Mouse (Mus musculus): ENCODE results near the gene Intu.

Gene Intu

DNA sequence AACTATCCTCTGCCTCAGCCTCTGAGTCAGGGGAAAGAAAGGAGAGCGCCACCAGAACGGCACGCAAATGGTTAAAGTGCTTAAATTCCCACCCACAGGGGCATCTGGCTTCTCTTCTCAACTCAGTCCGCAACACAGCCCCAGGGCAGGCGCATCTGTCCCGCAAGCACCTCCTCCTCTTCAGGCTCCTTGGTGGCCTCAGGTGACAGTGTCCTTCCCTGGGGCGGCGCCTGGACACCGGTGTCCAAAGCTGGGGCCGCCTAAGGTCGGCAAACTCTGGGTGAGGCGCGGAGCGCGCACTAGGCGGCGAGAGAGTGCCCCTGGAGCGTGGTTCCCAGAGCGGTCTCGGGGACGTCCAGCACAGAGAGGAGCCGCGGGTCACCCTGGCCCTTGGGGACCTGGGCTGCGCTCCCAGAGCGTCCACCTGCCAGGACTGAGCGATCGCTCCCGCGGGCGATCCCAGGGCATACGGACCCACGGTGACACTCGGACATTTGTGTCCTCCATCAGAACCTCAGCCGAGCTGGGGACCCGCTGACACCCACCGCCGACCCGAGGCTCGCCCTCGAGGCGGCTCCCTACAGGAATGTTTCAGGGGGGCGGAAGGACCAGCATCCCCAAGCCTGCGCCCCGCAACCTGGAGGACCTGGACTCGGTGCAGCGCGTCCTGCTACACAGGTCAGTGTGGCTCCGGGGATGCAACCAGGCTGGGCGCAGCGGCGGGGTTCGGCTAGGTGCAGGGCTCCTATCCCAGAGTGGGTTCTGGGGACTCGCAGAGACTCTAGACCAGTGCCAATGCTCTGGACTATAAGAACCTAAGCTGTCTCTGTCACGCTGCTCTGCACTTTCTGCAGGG lies at the start of gene Intu:
Gene Intu, plus strand, starts transcription at position 1 of the 856 bp plus-strand sequence.
- DNase-seq, result no peak

GRCm38 (mm10) chr3:40483221-40483654 lies 47.8 kb upstream of the Intu start:
- no peak for DNase-seq

- DNase-seq, result no peak
Measured at GRCm38 (mm10) chr3:40487381-40487780, 43.7 kb upstream of the Intu start.

DNA sequence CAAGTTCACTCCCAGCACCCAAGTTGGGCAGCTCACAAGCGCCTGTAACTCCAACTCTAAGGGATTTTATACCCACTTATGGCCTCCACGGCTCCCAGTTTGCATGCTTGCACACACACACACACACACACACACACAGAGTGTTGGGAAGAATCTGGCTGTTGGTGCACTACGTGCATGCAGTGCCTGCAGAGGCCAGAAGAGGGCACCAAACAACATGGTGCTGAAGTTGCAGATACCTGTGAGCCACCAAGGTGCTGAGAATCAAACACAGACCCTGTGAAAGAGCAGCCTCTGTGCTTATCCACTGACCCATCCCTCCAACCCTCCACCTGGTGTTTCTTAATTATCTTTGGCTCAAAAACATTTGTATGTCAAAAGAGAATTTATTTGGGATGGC lies 39.3 kb upstream of the Intu start:
- no peak for DNase-seq

DNA sequence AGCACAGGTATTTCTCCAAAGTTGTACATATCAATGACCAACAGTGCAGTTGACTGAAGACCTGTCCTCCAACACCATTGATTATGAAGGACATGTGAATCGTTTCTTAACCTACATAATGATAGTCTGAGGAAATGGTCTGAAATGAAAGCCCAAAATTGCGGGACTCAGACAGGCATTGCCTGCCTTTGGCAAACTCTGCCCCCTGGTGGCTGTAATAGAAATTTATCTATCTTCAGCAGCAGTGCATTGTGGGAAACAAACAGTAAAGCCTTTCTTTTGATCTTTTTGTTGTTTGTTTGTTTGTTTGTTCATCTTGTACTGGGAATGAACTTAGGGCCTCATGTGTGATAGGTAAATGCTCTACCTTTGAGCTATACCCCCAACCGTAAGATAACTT lies 32.2 kb upstream of the Intu start:
- no peak for DNase-seq

- no peak for DNase-seq
Measured at GRCm38 (mm10) chr3:40500157-40500808, 30.8 kb upstream of the Intu start.

DNA sequence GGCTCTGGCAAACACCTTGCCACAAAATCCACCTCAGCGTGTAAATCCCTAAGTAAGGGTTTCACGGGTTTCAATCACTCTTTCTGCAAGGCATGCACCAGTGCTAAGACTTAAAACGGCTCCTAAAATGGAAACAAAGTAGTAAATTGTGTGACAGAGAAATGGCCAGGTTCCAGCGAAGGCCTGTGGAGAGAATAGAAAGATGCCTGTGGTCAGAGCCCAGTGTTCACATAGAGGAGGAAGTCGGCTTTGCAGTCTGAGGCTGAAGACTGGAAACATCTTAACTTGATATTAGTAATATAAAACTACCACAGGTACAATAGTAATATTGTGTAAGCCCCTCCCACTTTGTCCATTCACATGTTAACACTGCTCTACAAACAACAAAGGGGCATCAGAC lies 26.7 kb upstream of the Intu start:
- no peak for DNase-seq

DNA sequence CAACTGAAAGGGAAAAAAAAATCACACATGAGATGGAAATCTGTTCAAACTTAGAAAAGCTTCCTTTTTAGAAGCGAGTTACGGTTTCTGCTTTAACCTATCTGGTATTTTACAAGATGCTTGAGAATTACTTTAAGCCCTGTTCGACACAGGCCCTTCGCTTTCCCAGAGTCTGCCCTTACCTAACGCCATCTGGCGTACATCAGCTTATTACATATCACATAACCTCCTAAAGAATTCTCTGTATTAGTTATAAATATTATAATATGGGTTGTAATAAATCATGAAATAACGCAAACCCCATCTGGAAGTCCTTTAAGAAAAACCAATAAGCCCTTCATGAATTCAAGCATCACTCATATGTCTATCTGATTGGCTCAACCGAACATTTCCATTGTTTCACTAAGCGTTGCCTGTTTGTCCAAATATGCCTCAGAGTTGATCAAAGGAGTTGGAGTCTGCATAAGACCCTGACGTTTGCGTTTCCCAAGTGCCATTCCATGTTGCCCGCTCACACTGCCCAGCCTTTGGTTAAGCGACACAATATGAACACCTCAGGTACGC lies 25.6 kb upstream of the Intu start:
- no peak for DNase-seq

DNA sequence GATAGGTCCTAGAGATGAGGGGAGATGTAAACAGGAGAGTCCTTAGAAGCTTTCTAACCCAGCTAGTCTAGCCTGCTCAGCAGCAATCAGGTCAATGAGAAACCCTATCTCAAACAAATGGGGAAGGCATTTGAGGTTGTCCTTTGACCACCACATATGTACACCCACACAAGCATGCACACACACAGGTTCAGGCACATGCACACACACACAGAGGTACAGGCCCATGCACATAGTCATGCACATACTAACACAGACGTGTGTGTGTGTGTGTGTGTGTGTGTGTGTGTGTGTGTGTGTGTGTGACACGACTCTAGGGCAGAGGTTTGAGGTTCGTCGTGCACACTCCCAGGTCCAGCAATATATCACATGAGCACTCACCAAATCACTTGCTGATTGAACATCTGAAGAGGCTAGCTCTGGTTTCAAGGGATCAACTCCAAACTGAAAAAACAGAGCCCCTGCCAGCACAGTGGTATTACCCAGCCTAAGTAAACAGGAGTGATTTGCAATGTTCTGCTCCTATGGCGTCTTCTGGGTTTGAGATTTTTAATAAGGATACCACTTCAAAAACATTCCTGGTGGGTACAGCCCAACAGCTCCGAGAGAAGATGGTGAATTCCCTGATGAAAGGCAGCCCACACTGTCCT lies 22.0 kb upstream of the Intu start:
- DNase-seq, result no peak

GRCm38 (mm10) chr3:40510567-40510966 lies 20.5 kb upstream of the Intu start:
- no peak for DNase-seq

- DNase-seq, result no peak
Measured at GRCm38 (mm10) chr3:40512936-40513829, 17.9 kb upstream of the Intu start.

GRCm38 (mm10) chr3:40518240-40518639 lies 12.8 kb upstream of the Intu start:
- DNase-seq, result no peak

- no peak for DNase-seq
Measured at GRCm38 (mm10) chr3:40519555-40519954, 11.5 kb upstream of the Intu start.

- no peak for DNase-seq
Measured at GRCm38 (mm10) chr3:40520567-40520966, 10.5 kb upstream of the Intu start.

- no peak for DNase-seq
Measured at GRCm38 (mm10) chr3:40522446-40522845, 8.6 kb upstream of the Intu start.

GRCm38 (mm10) chr3:40522846-40523245 lies 8.2 kb upstream of the Intu start:
- no peak for DNase-seq

DNA sequence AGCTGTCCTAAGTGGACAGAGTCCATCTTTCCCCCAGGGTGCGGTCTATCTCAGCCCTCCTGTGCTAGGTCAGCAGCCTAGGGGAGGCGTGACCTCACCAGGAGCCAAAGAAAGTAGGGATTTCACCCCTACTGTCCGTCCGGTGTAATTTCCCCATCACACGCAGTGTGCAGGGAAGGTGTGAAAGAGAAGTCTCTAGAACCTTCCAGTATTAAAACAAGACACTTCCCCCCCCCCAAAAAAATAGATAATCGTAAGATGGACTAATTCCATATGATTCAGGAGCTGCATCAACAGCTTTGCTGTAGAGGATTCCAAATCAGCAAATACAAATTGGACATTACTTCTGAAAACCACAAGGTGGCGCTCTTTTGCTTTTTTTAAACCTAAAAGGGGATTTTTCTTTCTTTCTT lies 7.7 kb upstream of the Intu start:
- no peak for DNase-seq

DNA sequence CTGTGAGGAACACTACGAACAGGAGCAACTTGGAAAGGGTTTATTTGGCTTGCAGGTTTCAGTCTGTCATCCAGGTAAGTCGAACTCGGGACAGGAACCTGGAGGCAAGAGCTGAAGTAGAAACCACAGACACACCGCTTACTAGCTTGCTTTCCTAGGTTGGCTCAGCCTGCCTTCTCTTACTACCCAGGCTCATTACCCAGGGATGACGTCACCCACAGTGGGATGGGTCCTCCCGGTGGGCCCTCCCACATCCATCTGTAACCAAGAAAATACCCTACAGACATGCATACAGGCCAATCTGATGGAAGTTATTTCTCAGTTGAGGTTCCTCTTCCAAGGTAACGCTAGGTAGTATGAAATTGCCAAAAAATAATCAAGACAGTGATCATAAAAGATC lies 6.2 kb upstream of the Intu start:
- DNase-seq, result no peak

DNA sequence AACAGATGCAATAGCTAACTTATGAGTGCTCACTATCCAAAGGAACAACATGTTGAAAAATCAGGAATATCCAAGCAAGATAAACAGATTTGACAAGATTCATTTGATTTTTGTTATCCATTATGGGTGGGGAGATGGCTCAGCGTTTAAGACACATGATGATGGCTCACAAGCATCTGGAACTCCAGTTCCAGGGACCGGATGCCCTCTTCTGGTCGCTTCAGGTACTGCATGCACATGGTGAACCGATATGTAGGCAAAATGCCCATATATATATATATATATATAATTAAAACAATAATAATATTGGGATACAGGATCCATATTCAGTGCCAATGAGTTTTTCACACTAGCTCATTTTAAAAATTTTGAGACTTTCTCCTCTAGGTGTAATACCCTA lies 5.7 kb upstream of the Intu start:
- DNase-seq, result peak; percentile 39

DNA sequence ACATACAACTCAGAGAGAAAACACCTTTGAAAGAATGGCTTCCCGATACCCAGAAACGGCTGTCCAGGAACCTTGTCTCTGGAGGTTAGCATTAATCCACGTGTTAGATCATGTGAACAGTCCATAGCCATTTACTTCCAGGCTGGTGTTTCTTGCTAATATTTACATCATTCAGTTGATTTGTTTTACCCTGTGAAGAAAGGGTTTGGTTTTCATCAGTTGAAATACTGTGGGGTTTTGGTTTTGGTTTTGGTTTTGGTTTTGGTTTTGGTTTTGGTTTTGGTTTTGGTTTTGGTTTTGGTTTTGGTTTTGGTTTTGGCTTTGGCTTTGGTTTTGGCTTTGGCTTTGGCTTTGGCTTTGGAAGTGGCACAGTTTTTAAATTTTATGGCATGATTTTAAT lies 5.0 kb upstream of the Intu start:
- DNase-seq, result no peak

DNA sequence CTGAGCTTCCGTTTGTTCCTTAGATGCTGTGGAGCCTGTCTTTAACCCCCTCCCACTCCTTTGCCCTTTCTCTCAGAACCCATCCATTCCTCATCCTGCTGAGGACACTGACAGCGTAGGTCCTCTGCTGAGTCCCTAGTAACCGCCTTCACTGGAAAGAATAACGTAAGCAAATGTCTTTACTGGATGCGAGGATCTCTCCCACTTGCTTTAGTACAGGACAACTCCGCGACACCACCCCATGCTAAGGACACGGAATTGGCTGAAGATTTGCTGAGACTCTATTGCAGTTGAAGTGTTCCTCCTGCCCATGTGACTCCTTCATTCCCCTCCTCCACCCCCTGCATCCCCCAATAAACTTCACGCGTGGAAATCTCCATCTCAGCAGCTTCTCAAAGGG lies 3.9 kb upstream of the Intu start:
- DNase-seq, result no peak
